Mouse (Mus musculus) left cerebral cortex, adult 9 months (tissue): Measurements from ENCODE around the gene 6430548M08Rik.

ENCODE experiments used
- DNase-seq, 2 experiments: peaks; one replicate each; pipeline ENCODE4 v3.0.0; 2022; ENCODE audit warnings: low spot score in 2 of 2

The 6430548M08Rik gene

GRCm38 (mm10) chr8:120184366-120184765 lies 70.4 kb downstream of the 6430548M08Rik start:
- DNase-seq = no peak

DNA sequence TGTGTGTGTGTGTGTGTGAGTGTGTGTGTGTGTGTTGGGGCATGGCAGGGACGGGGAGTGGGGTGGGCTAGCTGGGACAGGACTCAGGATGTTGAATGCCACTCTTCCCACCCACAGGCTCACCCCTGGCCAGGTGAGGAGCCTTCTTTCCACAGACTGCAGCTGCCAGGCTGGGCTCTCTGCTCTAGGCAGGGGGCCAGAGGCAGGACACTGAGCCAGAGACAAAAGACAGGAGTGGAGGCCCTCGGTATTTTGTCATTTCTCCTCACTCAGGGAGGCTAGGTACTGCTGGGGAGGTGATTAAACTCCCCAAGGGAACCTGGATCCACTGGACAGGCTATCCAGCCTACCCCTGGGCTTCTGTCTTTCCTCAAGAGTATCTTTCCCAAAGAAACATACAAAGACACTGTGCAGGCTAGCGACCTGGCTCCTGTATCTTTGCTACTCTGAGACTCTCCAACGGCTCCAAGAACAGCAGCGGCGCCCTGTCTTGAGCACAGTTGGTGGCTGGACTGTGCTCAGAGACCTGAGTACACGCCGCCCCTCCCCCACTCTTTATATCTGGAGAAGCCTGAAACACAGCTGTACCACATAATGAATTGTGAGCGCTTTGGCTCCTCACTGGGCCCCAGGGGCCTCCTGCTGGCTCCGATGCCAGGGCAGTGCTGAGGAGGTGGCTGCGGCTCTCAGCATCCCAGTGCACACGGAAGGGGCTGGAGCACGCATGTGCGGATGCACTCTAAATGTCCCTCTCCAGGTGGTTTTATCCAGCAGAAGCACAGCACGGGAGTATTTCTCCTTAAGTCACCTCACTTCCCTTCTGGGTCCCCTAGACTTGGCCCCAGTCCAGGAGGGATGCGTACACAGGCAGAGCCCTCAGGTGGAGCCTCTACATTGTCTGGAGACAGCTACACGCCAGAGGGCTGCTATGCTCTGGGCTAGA lies 71.2 kb downstream of the 6430548M08Rik start:
- DNase-seq = no peak

DNA sequence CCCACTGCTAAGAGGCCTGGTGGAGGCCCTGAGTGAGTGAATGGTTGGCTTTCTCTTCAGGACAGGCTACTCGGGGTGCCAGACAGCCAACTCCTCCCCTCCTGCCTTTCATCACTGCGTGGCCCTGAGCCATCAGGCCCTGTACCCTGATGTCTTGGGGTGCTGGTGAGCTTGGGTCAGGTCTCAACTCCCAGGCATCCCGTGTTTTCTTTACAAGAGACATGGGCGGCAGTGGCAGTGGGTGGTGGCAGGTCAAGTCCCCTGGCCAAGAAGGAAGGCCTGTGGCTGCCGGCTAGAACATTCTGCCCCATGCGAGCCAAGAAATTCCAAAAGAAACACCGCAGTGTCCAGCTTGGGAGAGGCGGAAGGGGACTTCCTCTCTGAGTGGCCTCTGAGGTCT lies 72.5 kb downstream of the 6430548M08Rik start:
- DNase-seq = peak in 1 of 2 experiments; percentile 40

DNA sequence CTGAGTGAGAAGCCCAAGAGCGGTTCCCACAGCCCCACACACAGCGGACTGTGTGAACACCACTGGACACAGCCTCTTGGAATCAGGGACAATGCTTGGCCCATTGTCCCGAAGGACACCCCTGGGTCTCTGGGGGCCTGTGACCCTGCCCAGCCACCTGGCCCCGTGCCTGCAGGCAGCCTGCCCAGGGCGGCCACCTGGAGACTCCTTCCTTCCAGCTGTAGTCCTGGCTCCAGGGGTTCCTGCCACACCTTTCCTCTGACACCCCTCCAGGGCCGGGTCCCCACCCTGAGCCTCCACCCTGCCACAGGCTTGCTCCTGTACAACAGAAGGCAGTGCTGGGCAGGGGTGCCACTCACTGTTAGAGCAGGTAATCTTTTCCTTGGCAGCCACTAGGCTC lies 74.6 kb downstream of the 6430548M08Rik start:
- DNase-seq = no peak

DNA sequence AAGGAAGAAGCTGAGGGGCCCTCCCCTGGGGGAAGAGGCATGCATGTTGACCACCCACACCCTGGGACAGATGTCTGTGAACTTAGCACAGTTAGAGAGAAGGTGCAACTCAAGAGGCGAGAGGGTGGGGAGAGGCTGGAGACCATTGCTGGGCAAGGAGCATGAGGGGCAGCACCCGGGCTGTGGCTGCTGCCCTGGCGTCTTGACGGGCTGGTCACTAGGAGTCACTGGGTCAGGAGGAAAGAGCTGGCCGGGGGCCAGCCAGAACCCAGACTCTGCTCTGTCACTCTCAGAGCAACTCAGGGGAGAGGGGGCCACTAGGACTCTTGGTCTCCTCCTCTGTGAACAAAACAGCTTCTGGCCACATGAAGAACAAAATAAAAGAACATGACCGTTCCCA lies 75.5 kb downstream of the 6430548M08Rik start:
- DNase-seq = no peak

GRCm38 (mm10) chr8:120190107-120190809 lies 76.3 kb downstream of the 6430548M08Rik start:
- DNase-seq = no peak

GRCm38 (mm10) chr8:120190810-120191413 lies 77.0 kb downstream of the 6430548M08Rik start:
- DNase-seq = peak; percentile 64 to 84

DNA sequence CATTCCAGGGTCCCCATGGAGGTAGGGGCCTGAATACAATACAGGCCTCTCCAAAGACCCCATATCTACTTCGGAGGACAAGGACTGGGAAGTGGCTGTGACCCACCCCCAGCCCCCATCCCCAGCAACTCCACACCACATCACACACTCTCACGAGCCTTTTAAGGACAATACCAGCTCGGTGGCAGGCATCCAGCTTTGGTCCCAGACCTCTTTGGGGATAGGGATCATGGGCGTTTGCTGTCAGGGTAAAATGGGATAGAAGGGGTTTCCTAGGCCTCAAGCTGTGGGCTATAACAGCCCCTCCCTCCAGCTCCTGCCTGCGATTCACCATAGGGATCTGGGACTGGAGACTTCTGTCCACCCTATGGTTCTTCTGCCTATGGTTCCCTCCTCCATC lies 77.7 kb downstream of the 6430548M08Rik start:
- DNase-seq = no peak

GRCm38 (mm10) chr8:120192118-120192517 lies 78.2 kb downstream of the 6430548M08Rik start:
- DNase-seq = no peak

DNA sequence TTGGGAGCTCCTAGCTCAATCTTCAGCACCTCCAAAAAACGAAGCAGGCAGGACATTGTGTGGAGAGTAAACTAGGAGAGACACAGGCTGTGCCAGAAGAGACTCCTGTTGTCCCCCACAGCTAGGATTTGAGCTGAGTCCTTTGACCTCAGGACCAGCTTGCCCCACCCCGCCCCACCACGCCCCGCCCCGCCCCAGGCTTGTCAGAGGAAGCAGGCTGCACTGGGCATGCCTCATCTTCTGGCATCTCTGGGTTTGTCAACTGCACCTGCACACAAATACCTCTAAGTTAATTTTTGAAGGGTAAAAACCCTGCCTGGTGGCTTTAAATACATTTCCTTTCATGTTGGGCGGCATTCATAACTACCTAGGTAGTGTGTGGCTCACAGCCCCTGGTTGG lies 87.4 kb downstream of the 6430548M08Rik start:
- no peak for DNase-seq

DNA sequence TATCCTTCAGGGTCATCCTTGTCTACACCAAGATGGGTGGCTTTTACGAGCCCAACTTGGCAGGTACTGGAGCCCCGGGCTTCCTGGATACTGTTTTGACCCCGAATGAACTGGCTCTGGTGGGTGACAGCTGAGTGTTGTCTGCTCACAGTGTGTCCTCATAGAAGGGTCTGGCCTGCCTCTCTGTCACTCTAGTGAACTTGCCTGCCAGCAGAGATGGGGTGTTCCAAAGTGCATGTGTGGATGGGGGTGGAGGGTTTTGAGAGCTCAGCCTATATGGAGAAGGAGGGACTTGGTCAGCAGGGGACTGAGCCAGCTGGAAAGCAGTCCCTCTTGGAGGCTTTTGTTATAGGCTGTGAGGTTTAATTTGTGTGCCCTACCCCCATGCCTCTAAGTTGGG lies 88.6 kb downstream of the 6430548M08Rik start:
- DNase-seq = no peak

DNA sequence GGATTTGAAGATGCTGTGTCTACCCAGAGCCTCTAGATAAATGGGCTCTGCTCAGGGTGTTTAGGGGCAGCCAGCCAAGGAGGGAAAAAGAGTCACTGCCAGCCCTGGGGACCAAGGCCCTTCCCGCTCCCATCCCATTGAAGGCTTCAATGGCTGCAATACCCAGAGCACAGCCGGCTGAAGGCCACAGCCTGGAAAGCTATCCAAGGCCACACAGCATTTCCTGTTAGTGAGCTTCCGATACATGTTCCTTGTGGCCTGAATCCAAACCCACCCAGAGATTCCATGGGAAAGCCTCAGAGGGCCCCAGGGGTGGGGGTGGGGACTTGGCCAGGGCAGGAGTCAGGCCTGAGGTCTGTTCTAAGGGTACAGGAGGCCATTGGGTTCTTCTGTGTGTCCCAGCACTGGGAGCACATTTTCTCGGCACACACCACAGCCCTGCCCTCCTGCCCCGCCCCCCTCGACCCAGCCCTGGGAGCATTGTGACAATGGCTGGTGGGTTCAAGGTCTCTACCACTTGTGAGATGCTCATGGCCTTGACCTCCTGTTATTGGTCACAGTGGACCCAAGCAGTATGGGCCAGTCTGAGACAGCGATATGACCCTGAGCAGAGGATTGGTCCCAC lies 90.9 kb downstream of the 6430548M08Rik start:
- DNase-seq = no peak

DNA sequence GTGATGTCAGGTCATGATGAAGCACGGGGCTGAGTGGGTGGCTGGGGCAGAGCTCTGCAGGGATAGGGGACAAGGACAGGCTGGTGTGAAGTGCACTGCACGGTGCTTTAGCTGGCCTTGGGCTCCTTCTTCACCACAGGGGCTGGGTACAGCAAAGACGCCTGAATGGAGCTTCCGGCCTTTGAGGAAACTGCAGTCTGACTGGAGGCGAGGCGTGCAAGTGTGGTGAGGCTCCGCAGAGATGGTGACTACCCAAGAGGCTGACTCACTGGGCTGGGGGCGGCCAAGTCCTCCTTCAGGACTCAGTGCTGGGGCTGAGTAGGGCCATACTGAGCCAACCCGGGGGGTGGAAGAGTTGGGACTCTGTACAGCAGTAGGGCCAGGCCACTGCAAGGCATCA lies 92.0 kb downstream of the 6430548M08Rik start:
- no peak for DNase-seq

GRCm38 (mm10) chr8:120207364-120207763 lies 93.4 kb downstream of the 6430548M08Rik start:
- no peak for DNase-seq

GRCm38 (mm10) chr8:120208113-120208512 lies 94.2 kb downstream of the 6430548M08Rik start:
- DNase-seq = no peak

DNA sequence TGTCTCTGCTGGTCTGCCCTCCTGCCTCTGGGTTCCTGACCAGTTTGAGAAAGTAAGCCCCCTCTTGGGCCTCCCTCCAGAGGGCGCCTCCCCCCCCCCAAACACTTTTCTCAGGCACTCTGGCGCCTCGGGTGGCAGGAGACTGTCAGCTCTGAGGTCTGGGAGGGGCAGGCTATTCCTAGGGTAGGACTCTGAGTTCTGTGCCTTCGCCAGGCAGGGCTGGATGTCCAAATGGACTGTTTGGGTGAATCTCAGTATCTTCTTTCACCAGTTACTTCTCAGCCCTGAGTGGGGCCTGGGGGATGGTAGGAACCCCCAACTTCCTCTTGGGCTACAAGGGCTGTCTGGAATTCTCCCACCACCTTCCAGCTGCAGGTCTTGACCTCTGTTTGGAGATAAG lies 97.4 kb downstream of the 6430548M08Rik start:
- DNase-seq = no peak

DNA sequence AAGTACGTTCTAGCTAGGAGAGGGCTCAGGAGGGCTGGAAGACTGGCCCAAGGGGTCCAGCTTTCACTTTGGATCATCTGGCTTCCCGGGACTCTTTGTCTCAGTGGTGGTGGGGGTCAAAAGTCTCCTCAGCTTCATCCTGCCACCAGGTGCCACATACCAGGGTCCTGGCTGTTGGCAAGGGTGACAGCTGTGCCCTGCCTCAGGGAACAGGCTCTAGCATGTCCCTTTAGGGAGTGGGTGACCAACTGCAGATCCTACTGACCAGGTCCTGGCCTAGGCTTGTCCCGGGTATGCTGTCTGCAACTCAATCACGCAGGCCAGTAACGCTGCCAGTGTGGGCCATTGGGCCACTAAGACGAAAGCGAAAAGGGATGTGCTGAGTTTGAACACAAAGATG lies 98.6 kb downstream of the 6430548M08Rik start:
- DNase-seq = no peak

DNA sequence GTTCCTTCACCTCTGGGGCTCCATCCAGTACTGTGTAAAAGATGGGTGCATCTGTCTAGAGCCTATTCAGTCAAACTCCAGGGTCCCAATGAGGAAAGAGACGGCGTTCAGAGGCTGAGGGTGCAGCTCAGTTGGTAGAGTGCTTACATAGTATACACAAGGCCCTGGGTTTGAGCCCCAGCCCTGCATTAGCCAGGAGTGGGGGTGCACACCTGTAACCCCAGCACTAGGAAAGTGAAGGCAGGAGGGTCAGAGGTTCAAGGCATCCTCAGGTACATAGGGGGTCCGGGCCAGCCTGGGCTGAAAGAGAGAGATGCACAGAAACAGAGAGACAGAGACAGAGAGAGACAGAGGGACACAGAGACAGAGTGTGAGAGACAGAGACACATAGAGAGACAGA lies 99.3 kb downstream of the 6430548M08Rik start:
- DNase-seq = no peak

DNA sequence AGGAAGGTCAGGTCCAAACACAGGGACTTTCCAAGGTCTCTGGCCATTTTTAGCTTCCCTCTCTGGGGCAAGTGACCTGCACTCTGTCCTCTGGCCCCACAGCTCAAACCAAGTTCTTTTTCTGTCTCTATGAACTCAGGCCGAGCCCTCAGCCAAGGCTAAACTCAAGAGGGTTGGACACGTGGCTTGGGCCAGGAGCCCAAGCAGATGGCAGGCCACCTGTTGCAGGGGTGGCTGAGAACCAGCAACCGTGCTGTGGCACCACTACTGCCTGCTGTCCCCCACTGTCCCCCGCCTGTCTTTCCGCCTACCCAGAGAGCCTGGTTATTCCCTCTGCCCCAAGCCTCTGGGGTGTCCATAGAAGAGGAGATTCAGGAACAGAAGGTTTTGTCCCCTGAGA lies 100.0 kb downstream of the 6430548M08Rik start:
- no peak for DNase-seq
